Mouse (Mus musculus) heart, postnatal 0 days (tissue): ENCODE measurements around the gene Clybl.

Source experiments
- CTCF ChIP-seq: IDR thresholded peaks from 2 replicates; pipeline ENCODE4 v1.5.1; 2016; ENCODE audit warnings: antibody characterized with exemption, control low read depth, low read depth
- EP300 ChIP-seq: IDR thresholded peaks from 2 replicates; pipeline ENCODE4 v1.6.1; 2016; ENCODE audit warnings: antibody characterized with exemption, low read depth

- TF ChIP-seq CTCF (no peak), EP300 (no peak)
These were observed 193.7 kb downstream of the Clybl start for GRCm38 (mm10) chr14:122375070-122375811.
